Mouse (Mus musculus) fat pad, adult 2 months (tissue): ENCODE data around the gene Ppp1r1b.

Experiments
- DNase-seq: peaks from one replicate; pipeline ENCODE4 v3.0.0-alpha.2; 2011; ENCODE audit warnings: low read depth, low spot score; ENCODE audit errors: extremely low read depth

The Ppp1r1b gene

DNA sequence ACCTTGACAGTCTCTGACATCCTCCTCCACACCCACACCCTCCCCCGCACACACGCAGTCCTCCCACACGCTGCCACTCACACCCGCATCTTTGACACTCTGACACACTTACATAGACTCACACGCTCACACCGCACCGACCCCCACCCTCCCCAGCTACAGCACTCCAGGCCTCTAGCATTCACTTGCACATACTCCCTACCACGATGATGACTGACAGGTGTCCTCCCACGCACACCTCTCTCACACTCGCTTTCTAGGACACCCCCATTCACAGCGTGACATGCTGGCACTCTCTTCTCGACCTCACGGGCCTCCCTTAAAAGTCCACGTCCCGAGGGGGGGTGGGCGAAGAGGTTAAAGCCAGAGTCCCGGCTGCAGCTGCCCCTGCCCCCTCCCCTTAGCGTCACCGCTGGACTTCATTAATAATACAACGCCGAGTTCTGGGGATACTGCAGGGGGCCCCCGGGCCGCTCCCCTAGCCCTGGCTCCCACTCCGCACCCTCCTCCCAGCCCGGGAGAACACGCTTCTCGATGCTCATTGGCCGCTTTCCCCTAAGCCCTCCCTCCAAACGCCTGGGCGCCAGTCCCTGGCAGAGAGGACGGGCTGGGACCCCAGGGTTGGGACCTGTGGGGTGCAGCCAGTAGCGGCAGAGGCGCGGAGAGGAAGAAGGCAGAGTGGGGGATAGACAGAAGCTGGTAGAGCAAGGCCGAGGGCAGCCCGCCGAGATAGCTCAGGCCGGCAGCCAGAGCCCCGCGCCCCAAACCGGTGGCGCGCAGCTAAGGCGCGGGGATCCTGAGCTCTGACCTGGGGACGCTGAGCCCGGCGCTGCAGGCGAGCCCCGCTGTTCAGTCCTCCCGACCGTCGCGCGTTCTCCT is at the start of gene Ppp1r1b:
Gene Ppp1r1b, plus strand, starts transcription at position 322 of the 879 bp plus-strand sequence.
- no peak for DNase-seq

DNA sequence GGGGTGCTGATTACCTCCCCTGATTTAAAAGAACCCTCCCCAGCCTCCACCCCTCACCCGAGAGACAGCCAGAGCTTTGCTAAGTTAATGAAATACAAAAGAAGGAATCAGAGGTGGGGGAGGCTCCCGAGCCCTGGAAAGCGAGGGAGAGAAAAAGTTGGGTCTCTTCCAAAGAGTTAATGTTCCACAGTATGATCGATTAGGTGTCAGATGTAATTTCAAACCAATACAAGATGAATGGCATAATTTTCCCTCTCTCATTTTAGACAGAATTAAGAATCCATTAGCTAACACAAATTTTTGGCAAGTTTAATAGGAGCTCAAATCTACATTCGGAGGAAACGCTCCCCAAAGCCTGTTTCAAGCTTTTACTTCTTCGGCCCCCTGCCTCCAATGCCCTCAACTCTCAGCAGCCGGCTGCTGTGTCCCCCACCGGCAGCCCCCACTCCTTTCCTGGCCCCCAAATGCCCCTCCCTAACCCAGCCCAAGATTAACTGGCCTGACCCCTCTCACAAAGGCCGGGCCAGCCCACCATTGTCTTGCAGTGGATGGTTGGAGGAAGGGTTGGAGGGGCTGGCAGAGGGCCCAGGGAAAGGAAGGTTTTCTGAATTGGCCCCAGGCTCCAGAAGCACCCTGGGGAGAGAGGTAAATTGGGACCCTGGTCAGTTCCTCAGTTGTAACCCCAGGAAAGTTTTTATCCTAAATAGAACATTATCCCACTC is 49.6 kb upstream of the Ppp1r1b start:
- DNase-seq: no peak

DNA sequence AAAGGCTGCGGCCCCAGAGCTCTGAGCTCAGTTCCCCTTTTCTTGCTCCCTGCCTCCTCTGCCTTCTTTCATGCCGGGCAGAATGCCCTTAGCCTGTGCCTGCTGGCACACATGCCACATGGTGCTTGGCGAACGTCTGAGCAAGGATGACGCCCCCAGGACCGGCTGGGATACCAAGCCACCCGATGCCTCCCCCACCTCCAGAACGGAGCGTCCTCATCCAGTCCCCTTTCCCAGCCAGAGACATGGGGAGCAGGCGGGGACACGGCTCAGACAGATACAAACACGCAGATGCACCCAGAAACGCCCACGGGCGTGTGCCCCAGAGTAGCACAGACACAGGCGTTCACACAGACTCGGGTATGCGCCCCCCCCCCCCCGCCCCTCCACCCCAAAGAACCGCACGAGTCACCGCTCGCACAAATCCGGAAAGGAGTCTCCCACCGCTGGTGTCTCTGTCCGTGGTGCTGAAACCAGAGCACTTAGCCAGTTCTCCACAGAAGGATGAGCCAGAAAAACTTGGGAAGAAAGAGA is 34.3 kb upstream of the Ppp1r1b start:
- DNase-seq: no peak

DNA sequence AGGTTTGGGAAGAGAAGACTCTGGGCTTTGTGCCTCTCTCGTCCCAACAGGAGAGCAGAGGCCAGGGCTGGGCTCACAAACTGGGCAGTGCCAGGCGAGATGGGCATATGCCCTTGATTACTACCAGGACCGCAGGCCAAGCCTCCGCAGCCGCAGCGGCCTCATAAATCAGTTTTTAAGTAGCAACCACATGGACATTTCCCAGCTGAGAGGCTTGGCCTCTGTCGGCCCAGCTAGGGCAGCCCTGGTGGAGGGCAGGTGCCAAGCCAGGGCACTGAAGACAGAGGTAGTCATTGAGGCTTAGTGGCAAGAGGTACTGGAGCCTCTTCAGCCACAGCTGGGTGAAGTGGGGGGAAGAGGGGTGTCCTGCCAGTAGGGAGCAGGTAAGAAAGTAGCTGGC is 30.7 kb upstream of the Ppp1r1b start:
- DNase-seq: no peak

DNA sequence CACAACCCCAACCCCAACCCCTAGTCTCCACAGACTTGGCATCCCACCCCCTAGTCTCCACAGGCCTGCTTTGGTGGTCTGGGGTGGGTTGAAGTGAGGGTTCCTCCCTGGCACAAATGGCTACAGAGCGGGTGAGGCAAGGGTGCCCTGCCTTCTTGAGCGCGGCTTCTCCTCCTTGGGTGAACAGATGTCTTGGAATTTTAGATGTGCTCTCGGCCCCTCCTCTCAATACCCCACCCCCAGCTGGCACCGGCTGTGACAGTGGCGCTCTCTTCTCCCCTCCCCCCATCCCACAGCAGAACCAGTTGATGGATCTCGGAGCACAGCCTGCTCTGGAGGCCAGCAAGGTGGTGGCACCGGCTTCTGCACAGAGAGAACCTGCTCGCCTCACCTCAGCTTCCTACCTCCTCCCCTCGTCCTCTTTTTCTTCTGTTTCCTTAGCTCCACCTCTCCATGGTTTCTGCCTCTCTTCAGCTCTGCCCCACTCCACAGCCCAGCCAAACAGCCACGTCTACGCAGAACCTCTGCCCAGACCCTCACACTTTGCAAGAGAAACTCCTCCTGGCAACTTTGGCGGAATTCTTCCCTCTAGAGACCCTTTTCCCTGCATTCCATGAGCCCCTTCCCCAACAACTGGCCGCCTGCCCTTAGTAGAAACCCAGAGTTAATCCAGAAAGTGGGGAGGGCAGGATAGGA is 29.6 kb upstream of the Ppp1r1b start:
- DNase-seq: no peak

DNA sequence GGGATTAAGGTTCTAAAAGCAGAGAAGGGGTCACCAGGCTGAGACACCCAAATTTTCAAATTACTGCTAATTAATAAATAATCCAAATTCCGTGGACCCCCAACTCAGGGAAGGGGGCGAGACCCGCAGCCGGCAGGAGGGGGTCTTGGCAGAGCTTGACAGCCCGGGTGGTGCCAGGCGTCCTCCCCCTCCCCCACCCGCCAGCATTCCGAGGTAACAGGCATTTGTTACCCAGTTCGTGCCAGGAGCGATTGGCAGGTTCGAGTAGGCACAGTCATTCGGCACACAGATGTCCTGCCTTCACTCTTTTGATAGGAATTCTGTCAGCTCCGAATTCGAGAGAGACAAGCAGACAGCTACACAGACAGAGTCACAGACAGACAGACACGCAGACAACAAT is 29.1 kb upstream of the Ppp1r1b start:
- DNase-seq: no peak

DNA sequence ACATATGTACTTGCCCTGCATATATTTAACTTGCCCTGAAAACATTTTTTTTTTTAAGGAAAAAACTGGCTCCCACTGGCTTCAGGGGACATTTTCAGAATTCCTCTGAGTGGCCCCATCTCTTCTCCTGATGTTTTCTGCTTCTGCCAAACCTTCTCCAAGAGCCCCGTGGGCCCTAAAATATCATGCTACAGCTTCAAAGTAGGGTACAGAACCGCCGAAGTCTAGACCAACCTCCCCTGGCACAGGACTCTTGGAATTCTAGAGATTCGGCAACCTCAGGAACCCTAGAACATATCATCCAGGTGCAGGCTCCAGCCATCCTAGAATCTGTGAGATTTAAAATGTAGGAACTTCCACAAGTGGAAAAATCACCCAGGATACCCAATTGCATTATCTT is 28.7 kb upstream of the Ppp1r1b start:
- no peak for DNase-seq

DNA sequence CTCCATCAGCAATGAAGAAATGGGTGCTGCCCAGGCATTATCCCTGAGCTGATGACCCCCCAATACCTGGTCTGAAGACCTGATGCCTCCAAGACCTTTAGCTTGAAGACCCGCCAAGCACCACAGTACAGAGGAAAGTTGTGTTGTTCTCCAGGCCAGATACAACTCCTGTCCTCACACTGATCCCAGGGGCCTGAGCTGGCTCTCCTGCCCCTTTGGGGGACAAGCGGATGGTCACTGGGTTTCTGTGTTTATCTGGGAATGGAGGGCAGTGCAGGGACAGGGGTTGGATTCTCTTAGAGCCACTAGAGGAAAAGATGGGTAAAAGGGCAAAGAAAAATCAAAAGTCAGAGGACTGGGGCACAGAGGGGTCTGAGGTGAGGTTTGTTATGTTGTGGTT is 28.3 kb upstream of the Ppp1r1b start:
- no peak for DNase-seq

DNA sequence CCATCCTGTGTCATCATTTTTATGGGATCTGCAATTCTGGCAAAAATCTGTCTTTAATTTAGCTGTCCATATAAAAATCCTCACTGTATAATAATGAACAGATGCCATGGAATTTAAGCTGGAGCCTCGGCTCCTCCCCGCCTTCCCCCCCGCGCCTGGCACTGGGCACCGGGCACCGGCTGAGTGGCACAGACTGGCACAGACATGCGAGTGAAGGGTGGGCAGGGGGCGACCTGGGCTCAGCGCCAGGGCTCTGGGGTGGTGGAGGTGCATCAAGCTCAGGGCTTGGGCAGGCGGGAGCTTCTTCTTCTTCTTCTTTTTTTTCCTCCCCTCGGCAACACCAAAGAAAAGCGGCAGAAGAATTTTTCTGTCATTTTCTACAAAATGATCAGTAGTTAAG is 27.8 kb upstream of the Ppp1r1b start:
- no peak for DNase-seq

DNA sequence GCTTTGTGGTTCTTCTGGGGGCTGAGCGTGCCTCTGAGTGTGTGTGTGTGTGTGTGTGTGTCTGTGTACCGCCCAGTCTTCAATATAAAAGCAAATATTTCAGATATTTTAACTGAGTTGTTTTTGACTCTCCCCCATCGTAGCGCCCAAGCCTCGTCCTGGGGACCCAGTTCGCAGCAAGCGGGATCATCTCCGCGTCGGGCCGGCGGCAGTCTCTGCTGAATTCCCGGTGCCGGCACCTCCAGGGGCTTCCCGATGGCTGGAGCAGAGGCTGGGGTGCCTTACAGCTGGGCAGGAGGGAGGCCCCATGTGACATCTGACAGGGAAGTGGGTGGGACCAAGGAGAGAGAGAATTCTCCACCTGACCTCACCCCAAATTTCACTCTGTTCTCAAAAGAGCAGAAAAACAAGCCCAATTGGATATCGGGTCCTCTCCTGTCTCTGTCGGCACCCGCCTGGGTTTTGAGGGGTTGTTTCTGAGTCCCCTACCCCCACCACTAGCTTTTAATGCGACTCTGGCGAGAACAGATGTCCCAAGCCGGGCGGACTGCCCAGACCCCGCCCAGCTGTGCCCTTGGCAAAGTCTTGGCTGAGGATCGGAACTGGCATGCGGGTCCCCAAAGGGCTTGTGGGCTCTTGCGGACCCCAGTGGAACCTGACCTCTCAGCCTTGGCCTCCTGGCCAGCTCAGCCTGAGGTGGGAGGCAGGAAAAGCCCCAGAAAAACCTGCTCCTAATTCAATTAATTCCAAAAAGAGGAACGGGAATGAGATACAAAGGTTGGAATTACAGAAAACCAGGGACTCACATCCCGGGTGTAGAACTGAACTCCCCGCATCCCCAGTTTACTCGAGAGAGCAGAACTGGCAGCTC is 27.2 kb upstream of the Ppp1r1b start:
- DNase-seq: no peak

DNA sequence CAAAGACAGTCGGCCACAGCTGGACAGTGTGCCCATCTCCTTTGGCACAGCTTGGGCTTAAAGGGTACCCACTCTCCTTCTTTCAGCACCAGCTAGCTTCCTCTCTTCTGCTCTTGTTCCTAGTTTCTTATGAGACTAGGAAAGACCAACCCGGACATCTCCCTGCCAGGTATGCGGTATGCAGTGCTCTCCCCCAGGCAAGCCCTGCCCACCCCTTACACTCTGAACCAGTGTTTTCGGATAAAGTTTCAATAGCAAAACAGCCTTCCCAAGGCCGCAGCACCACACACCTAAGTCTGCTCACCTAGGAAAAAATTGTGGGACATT is 26.6 kb upstream of the Ppp1r1b start:
- DNase-seq: no peak

DNA sequence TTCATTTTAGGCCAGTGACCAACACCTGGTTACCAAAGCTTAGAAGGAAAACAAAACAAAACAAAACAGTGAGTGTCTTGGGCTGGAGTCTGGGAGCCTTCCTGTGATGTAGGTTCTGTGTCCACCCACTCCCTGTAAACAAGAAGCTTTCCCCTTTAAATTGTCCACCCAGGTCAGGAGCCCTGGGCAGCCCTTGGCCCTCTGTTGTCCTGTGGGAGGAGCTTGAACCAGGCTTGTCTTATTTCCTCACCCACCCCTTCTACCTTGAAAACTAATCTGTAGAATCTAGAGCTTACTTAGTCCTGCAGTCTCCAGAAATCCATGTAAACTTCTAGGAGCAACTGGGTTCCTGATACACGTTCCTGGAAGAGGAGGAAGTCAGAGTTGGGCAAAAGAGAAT is 26.0 kb upstream of the Ppp1r1b start:
- no peak for DNase-seq

DNA sequence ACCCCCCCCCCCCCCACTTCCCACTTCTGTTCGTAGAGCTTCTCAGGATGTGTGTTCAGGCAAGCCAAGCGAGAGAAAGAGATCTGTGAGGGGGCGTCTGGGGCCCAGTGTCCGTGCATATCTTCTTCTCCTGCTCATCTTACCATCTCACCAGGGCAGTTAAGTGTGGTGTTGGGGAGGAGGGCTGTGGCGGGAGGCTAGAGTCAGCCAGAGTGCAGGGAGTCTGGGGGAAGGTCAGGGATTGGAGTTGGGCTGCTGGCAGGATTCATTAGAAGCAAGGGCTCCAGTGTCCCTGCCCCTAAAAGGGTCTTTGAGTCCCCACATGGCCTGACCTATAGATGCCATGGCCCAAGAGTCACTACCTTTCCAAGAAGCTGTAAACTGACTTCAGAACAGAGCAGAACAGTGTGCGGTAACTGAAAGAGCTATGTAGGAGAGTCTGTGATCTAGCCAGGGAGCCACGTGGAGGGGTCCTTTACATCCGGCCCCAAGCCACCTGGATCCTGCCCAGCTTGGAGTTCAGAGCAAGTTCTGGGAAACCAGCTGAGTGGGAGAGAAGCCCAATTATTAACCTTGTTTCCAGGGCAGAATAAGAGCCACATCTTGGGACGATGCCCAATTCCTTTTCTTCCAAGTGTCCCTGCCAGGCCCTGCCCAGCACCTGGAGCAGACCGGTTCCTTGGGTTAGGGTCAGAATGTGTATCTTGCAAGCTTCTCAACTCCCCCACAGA is 24.9 kb upstream of the Ppp1r1b start:
- DNase-seq: no peak

DNA sequence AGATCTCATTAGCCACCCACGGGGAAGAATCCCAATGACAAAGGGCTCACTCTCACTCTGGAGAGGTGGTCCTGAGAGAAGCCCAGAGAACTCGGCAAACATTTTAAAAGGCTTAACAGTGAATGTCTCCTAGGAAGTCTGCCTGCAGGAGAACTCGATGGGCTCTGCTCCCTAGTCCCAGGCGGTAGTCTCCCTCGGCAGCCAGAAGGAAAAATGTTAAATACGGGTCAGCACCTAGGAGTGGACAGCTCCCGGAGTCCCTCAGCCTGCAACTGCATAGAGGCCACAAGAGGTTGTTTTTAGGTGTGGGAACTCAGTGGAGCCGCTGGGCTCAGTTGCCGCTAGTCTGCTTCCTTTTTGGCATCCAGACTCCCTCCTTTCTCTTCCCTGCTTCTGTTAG is 24.3 kb upstream of the Ppp1r1b start:
- no peak for DNase-seq

DNA sequence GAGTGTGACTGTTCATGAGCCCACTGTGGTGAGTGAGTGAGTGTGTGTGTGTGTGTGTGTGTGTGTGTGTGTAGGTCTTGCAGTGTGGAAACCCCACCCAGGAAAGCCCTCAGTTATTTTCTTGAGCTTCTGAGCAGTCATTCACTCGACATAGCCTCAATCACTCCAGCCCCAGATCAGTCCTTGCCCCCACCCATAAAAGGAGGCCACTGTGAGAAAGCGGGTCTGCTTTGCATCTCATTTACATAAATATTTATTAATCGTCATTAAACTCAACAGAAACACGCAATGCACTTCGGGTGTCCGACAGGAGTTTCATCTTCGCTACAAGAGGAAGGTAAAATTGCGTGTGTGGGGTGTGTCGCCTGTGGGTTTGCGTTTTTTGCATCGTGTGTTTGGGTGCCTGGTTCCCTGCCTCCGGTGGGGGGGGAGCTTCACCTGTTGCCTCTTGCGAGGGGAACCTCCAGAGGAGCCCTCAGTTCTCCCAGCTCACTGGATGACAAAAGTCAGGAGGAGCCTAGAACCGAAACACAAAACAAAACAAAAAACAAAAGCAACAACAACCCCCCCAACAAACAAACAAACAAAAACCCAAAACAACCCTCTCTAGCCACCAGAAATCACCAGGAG is 22.9 kb upstream of the Ppp1r1b start:
- no peak for DNase-seq

DNA sequence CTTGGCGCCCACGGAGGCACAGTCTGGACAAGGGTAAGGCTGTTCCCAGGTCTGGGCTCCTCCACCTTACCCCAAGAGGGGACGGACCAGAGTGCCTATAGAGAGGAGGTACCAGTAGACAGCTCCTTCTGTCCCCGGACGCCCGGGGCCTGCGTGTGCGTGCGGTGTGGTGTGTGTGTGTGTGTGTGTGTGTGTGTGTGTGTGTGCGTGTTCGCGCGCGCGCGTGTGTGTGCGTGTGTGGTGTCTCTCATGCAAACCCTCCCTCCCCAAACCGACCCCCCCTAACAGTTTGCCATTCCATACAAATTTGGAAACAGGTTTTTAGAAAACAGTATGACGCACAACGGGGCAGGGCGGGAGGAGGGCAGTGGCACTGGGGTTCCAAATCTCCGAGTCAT is 22.4 kb upstream of the Ppp1r1b start:
- no peak for DNase-seq

DNA sequence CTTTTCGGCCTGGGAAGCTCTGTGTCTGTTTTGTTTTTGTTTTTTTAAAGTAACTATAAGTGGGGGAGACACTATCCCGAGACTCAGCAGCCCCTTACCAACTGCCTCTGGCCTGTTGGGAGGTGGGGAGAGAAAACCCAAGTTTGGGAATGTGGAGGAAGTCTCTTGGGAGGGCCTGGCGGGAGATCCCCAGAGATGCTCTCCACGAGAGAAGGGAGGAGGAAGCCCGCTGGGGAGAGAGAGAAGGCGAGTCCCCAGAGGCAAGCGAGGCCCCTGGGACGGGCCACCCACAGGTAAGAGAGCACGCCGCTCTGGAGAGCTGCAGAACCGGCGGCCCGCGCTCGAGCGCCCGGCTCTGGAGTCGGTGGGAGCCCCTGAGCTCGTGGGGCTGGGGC is 21.5 kb upstream of the Ppp1r1b start:
- DNase-seq: no peak

DNA sequence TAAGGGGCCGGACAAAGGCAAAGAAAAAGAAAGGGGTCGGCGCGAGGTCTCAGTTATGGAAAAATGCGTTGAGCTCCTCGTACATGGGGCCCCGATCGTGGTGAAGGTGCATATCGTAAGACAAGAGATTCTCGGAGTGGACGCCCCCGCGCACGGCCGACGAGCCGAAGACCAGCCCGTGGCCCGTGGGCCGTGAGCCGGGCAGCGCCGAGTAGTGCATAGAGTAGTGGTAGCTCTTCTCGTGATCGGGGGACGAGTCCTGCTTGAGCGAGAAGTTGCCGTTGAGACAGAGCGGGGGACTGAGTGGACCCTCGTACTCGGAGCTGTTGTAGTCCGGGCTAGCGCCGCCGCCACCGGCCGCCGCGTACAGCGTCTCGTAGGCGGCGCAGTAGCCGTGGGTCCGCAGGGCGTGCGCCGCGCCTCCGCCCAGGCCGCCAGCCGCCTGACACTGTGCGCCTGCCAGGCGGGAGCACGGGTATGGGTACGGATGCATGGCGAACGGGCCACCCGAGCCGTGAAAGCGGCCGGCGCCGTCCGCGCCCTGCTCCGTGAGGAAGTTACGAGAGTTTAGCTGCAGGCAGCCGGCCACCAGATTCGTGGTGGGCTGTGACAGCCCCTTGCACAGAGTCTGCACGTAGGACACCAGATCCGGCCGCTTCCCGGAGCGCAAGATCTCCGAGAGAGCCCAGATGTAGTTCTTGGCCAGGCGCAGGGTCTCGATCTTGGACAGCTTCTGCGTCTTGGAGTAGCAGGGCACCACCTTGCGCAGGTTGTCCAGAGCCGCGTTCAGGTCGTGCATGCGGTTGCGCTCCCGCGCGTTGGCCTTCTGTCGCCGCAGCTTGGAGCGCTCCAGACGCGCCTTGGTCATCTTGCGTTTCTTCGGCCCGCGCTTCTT is 20.8 kb upstream of the Ppp1r1b start:
- no peak for DNase-seq

DNA sequence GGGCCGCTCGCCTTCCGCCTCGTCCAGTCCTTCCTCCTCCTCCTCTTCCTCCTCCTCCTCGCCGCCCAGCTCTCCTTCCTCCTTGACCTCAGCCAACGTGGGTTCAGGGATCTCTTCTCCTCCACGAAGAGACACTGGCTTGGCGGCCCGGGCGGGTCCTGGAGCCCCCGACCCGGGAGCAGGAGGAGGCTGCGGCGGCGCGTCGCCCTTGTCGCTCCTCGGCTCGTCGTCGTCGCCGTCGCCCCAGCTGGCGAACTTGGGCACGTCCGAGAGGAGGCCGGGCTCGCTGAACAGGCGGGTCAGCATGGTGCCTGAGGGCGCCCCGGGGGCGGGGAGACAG is 20.2 kb upstream of the Ppp1r1b start:
- no peak for DNase-seq
